Mouse (Mus musculus) frontal cortex, postnatal 10 days (tissue): ENCODE results near the gene Ifnar2.

Source experiments
- DNase-seq, 2 experiments: peaks; one replicate each; pipeline ENCODE4 v3.0.0; 2022; ENCODE audit warnings: low spot score in 2 of 2, mixed read lengths in 1 of 2

Ifnar2 gene

DNA sequence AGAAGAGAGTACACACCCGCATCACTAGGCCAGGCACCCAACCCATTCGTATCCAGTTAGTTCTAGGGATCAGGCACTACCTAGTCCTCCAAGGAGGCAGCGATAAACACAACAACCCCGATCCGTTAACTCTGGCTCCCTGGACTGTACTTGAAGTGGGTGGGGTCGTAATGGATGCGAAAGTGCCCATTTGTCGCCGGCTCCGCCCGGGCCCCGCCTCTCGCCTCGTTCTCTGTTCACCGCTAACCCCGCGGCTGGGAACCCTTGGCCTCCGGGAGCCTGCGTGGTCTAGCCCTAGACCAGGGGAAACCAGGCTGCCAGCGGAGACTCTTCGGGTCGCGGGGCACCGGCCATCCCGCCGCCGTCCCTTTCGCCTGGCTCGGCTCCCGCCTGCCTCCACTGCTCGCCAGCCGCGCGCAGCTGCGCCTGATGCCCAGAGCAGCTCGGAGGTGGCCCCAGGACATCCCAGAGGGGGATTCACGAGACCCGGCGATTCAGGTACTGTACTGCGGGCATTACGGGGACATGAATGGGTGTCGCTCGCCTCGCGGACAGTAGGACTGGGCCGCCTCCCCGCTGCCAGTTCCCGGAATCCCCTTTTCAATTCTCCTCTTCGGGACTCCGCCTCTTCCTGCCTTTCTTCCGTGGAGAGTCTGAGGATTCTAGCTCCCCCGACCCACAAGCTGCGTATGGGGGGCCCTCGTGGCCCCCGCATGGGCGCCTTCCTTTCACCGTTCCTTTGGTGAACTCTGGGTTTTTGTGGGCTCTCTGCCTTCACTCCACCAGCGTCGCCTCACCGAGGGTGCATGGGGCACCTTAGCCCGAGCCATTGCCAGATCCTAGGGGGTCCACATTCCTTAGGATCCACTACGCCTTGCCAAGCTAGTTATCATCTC lies at the start of gene Ifnar2:
Ifnar2 (plus strand) TSS at position 207 of the 896 bp plus-strand sequence.
- DNase-seq: peak; percentile 60 to 78

DNA sequence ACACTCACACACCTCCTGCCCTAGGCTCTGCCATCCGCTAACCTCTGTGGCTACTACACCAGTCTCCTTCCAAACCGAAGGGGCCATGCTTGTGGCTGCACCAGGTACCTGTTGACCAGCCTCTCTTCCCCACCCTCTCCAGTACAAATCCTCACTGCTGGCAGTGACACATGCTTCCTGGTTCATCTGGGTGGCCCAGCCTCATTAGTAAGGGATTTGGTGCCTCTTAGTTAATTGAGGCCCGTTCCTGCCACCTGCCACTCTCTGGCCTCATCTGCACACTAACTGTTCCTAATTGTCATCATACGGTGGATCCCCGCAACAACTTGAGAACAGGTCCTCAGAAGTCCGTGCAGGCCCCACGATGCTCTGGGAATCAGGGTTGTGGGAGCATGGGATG lies 45.0 kb upstream of the Ifnar2 start:
- DNase-seq: no peak

DNA sequence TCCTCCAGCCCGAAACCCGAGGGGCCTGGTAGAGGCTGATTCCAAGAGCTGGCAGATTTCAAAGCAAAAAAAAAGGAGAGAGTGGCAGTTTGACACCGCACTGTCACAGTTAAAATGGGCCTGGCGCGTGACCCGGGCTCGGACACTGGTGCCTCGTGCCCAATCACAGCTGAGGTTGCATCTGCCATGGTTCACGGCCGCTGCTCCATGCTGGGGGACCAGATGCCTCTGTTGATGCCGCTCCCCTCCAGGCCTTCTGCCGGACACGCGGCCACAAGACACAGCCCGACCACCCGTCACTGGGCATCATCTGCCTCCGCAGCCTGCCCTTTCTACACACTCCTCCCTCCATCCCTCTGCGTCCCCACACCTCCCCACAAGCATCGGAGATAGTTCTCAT lies 43.7 kb upstream of the Ifnar2 start:
- no peak for DNase-seq

DNA sequence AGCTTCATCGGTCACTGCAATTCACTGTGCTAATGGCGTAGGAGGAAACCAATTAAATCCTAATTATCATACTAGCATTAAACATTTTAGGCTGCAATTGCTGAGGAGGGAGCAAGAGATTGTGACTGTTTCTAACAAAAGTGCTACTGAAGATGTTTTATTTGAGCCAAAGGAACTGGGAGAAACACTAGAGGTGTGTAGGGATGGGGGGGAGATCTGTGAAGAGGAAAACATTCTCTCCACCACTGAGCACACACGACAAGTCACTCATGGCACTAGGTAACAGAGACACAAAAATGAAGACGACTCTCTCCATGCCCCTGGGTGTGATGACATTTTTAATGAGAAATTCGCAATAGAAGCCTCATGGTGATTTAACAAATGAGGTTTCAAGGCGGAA lies 42.1 kb upstream of the Ifnar2 start:
- DNase-seq: no peak

DNA sequence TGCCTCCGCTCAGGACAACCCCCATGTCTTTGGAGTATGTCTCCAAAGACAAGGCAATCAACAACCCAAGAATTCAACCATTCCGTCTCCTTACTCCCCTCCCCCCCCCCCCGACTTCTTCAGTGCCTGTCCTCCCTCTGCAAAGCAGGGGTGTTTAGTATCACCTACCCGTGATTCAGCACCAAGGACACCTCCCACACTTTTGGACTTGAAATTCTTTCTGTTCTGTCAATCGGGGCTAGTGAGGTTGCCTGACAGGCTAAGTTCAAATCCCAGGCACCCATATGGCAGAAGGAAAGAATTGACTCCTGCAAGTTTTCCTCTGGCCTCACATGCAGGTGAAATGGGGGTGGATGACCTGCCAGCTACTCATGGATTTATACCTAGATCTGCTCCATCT lies 41.4 kb upstream of the Ifnar2 start:
- no peak for DNase-seq

DNA sequence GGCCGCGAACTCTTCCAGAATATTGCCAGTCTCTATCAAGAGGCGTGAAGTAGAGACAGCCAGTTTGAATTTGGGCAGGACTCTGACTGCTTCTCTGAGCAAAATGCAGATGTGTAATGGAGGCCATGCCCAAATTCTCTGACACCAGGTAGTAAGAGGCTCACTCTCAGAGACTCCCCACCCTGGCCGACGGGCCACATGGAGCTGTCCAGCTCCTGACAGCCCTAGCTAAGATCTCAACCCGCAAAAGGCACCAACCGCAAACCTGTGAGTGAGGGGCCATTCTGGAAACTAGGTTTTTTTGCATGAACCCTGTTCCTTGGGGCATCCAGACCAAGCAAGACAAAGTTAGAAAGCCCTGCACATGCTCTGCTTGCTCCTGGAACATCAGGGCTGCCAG lies 39.7 kb upstream of the Ifnar2 start:
- no peak for DNase-seq

DNA sequence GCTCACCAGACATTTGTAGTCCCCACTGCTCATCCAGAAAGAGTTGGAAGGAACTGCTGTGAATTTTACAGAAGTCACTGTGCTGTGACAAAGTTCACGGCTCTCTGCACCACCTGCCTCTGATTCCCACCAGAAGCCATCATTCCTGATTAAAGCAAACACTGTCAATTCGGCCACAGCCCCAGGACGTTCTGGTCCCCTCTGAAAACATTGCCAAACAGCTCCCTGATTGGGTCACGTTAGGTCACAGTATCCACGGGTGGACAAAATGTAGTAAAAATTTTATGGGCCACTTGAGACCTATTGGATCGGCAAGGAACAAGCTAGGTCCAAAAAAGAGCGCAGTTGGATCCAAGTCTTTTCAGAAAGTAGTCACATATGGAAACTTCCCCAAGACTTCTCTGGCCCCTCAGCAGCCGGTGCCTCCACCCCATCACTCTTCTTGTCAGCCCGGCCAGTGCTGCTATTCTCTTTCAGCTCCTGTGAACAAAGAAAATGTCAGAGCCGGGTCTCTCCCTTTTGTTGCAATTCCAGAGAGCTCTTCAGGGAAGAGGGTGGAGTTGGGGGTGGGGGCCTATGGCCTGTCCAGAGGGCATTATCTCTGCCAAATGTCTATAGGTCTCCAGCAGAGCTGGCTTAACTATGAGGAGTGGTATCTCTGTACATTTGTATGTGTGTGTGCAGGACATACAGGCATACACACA lies 38.2 kb upstream of the Ifnar2 start:
- no peak for DNase-seq

DNA sequence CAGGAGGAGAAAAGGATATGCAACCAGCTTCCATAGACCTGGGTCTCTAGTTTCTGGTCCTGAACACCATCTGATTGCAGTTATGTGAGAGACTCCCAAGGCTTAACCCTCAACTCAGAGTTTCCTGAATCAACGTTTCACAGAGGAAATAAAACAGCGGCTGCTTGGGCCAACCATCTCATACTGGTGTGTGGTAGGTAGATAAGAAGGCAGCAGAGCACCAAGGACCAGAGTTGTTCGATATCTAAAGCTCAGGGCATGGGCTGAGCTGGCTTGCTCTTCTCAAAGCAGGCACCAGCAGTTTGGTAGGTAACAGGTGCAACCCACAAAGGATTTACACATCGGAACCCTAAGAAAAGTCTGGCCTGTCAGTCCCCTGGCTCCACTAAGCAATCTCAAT lies 35.8 kb upstream of the Ifnar2 start:
- no peak for DNase-seq

DNA sequence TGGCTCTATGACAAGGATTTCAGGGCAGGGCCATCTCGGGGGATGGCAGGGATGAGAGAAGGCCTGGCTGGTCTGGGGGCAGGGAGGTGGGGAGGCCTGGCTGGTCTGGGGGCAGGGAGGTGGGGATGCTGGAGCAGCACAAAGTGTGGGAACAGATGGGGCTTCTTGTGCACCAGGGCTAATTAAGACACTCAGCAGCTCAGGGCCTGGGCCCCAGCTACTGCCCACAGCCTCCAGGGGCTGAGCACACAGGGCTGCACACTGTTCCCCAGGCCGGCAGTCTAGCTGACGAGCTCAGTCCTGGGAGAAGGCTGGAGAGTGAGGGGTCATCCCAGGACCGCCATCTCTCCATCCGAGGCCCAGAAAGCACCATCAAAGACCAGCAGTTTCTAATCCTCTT lies 35.1 kb upstream of the Ifnar2 start:
- no peak for DNase-seq

DNA sequence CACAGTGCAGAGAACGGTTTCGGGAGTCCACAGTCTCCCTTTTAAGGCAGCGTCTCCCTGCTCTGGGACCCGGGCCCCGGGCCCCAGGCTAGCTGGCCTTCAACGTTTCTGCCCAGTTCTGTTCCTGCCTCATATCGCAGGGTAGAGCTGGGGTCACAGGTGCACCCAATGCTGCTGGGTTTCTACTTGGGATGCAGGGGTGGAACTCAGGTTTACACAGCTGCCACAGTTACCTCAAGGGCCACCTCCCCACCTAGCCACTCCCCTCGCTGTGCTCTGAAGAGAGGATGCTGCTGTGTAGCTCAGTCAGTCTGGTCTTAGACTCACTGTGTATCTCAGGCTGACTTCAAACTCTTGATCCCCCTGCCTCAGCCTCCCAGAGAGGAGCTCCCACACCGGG lies 26.1 kb upstream of the Ifnar2 start:
- no peak for DNase-seq

DNA sequence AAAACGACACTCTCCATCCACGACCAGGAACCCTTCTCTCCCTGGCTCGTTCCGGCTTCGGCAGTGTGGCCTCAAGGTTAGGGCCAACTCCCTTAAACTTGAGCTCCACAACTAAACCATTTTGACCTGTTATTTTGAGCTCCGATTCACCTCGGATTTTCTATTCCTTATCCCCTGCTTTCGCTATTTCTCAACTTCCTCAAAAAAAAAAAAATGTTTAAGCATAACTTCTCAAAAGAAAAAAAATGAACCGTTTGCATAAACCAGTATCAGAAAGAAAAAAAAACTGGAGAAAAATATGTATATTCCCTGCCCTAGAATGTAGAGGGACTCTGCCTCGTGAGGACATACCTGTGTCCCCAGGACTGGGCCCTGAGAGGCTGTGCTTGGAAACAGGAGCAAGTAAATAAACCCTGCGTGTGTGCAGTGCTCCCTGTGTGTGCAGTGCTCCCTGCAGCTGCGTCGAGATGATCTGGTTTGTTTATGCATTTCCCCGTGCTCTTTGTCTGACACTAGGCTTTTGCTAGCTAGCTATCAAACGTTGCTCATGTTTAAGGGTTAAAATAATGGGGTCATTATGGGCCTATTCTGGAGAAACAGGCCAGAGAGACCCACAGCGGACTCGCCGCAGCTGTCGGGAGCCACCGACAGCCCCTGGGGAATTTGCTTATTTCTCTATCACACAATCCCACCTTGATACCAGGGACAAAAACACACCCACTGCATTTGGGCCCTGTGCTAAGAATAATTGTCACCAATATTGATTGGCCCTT lies 24.9 kb upstream of the Ifnar2 start:
- DNase-seq: no peak

DNA sequence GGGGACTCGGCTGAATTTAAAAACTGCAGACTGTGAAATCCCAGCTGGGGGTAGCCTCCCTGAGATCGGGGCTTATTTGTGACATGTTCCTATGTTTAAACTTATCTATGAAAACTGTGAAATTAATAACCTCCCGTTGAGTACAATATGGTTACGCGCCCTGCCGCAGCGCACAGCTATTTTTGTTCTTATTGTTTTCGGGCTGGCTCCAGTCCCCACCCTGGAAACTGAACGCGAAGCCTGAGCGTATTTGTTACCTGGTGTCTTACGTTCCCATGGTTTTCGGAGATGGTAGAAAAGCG lies 24.4 kb upstream of the Ifnar2 start:
- no peak for DNase-seq

DNA sequence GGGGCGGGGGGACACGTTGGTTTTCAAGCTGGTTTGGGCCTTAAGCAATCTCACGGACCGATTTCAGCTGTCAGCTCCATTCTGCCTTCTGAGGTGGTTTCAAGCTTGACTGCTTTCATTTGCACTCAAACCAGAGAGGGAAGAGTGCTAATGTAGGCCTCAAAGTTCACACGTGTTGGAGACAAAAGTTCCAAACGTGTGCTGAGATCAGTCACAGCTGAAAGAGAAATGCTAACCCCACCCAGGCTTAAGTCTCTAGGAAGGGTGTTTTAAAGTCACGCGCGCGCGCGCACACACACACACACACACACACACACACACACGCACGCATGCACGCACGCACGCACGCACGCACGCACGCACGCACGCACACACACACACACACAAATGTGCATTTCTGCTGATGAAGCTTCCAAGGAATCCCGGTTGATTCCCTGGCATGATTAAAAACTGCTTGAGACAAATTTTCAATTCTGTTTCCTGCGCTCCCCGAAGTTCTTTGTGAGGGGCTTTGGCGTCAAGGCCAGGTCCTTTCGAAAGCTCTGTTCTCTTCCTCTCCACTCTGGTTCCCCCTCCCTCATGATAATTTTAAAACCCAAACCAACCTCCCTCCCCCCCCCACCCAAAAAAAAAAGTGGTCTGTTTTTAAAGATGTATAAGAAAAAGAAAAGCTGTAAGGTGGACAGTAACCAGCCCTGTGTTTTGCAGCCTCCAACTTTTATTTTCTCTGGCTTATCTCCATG lies 23.8 kb upstream of the Ifnar2 start:
- DNase-seq: no peak

DNA sequence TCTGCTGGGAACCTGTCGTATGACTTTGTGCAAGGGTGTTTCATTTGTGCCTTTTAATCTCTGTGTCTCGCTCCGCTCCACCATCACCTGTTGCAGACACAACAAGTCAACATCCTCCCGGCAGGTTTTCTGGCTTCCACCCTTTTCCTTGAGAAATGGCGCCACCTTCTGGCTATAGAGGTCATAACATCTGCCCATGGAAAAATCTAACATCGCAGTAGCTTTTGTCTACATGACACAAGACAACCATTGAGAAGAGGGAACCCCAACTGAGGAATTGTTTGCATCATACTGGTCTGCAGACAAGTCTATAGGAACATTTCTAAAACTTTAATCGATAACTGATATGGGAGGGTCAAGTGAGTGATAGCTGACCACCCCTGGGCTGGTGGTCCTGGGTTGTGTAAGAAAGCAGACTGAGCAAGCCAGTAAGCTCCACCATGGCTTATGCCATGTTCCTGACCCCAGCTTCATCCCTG lies 20.5 kb upstream of the Ifnar2 start:
- DNase-seq: peak; percentile 53 to 76

DNA sequence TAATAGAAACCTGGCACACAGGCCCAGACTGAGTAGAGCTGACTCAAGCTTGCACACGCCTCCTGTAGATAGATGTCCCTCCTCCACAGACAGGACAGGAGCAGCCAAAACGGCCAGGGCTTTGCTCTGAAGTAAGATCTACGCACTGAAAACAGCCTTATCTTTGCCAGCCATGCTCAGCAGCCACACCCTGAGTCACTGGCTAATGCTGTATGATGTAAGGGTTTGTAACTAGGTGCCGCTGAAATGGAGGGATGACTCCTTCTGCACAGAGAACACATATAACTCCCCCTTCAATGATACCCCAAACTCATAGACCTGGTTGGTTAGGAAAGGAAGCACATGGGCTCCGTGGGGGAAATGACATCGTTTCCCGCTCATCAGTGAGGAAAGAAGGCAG lies 19.8 kb upstream of the Ifnar2 start:
- no peak for DNase-seq

DNA sequence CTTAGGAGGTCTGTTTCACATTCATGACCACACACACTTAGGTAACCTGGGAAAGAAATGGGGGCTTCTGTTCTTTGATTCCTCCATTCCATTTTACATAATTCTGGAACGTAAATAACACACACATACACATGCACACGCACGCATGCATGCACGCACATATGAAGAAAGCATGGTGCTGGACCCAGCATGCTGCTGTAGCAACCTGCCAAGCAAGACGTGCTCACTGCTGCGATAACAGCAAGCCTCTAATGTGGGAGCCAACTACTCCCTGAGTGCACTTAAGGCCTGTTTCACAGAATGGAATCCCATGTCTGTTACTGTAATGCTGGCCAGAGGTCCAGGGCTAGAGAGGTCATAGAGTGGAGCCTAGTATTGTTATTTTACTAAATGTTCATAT lies 19.4 kb upstream of the Ifnar2 start:
- DNase-seq: no peak

DNA sequence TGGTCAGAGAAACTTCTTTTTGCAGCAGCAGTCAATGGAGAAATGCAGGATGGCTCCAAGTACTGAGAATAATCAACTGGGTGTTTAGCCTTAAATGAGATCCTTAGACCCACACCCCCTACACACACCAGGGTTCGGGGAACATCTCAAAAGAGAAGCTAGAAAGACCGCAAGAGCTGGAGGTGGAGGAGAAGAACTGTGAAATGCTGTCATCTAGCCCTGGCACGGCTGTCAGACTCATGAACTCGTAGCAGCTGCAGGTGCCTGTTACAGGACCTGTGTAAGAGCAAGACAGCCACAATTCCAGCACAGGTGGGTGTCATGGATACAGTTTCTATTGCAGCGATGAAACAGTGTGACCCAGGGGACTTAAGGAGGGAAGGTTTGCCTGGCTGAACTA lies 18.9 kb upstream of the Ifnar2 start:
- no peak for DNase-seq

DNA sequence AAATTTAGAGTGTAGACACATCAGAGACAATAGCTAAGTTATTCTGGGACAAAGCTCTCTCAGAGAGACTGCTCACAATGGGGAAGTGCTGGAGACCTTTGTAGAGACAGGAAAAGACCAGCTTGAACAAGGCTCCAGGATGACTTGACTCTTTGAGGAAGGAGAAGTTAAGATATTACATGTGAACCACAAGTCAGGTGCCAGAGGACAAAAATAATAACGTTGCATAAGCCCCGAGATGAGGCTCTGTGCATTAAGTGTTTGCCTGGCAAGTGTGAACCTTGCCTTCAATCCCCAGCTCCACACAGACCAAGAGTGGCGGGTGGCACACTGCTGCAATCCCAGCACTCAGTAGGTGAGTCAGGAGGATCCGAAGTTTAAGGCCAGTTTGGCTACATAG lies 18.0 kb upstream of the Ifnar2 start:
- DNase-seq: no peak

DNA sequence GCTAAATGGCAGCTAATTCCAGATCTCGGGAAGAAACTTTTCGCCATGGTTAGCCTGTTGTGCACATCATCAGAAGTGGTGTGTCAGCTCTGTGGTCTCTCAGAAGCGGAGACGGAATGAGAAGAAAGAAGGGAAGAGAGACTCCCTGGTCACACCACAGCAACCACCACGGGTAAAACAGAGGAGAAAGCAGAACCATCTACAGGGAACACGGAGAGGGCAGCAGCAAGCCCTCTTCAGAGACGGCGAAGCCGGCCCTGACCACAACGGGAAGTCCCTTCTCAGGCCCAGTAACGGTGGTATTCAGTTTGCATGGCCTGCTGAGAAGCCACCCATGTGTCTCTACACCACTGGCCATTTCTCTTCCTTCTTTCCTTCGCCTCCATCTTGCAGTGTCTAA lies 17.4 kb upstream of the Ifnar2 start:
- peak in 1 of 2 experiments; percentile 38 for DNase-seq

DNA sequence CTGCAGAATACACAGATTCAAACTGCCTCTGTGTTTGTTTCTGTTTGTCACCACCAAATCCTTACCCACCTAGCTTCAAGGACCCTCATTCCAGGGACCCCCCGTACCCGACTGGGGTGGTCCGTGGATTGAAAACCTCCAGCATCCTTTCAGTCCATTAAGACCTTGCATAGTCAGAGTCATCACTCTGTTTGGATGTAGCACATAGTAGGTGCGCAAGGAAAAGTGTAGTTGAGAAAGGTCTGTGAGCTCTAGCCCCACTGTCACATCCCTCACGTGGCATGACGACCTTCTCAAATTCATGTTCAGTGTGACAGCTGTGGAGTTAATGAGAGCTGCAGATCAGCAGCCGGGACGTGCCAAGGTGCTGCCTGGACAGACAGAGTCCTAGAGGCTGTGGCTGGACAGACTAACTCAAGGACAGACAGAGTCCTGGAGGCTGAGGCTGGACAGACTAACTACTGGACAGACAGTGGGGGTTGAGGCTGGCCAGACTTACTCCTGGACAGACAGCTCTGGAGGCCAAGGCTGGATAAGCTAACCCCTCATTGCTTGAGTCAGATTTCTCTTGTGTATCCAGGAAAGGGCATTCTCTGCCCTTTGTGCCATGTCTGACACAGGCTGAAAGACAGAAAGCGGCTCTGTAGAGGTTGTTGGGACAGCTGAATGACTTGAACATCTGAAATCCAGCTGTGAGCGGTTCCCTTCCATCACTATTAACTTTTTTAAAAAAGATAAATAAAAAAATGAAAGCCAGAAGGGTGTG lies 15.6 kb upstream of the Ifnar2 start:
- no peak for DNase-seq

DNA sequence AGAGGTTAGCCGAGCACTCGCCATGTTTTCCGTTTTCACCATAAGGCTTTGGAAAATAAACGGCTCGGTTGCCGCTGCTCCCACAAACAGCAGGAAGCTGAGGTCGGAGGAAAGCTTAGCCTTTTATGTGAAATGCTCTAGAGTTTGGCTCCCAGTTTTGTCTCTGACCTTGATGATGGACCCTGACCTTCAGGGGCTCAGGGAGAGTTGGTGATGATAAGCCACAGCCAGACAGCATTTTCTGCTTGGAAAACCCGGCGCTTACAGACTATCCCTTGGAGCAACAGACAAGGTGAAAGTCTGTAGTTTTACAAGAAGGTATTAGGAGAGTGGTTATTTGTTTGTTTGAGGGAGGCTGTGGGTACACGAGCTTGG lies 15.1 kb upstream of the Ifnar2 start:
- no peak for DNase-seq
